Mouse (Mus musculus): ENCODE measurements around the gene Zfp462.

Zfp462 gene

DNA sequence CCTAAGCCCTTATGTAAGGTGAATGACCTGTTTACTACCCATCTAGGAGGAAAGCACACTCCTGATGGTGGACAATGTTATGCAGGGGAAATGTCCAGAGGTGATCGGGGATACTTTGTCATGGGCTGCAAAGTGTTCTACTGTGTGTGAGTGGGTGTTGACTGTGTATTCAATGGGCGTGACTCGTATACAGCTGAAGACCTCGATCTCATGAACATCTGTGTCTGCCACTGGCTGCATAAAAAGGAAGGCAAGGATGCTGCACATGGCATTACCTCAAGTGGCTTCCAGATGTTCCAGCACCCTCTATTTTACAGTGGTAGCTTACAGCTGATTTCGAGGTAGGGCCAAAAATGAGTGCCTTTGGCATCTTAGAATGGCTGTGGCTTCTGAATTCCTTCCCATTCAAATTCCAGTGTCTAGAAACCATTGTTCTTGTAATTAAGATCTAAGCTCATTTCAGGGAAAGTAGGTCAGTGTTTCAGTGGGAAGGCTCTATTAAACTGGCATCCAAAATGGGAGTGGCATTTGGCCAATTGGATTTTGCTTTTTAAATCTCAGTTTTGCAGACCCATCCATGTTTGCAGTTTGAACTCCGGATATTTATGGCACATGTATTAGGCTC, 96.4 kb downstream of the Zfp462 start:
- in situ Hi-C loops (cut with MboI, MseI) = no loop called here

DNA sequence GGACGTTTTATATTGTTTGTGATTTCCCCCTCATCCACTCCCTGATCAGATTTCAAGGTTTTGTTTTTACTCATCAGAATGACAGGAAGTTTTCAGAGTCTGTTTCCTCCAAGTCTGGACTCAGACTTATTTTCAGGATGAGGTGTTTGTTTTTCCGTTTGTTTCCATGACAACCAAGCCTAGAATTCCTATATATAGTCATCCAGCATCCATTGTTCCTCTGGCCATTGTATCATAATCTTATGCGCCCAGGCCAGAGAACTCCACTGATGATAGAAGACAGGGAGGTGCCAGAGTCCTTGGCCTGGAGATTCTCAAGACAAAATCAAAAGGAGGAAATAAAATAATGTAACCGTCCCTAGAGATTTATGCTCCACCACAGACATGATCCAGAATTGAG, 97.7 kb downstream of the Zfp462 start:
- in situ Hi-C loops (cut with MboI, MseI) = no loop called here

- in situ Hi-C loops (cut with MboI, MseI) = no loop called here
Observed at GRCm38 (mm10) chr4:55047266-55047665, 102.4 kb downstream of the Zfp462 start.

DNA sequence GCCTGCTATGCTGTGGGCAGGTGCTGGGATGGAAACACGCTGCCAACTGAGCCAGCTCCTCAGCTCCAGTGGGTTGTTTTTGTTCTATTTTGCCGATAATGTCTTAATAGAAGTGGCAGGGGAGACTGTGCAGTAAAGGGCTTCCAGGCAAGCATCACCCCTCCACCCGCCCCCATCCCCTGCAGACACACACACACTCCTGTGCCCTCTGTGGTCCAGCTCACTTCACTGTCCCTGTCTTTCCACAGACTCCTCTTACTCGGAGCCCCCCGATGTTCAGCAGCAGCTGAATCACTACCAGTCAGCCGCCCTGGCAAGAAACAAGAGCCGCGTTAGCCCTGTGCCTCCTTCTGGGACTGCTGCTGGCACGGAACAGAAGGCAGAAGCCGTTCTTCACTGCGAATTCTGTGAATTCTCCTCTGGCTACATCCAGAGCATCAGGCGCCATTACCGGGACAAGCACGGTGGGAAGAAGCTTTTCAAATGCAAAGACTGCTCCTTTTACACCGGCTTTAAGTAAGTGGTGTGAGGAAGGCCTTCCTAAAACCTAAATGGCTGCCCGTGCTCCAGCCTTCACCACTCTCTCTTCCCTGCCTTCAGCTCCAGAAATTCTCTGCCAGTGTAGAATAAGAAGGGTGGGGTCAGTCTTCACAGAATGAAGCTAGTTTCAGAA, 105.2 kb downstream of the Zfp462 start:
- in situ Hi-C loops (cut with MboI, MseI) = no loop called here

DNA sequence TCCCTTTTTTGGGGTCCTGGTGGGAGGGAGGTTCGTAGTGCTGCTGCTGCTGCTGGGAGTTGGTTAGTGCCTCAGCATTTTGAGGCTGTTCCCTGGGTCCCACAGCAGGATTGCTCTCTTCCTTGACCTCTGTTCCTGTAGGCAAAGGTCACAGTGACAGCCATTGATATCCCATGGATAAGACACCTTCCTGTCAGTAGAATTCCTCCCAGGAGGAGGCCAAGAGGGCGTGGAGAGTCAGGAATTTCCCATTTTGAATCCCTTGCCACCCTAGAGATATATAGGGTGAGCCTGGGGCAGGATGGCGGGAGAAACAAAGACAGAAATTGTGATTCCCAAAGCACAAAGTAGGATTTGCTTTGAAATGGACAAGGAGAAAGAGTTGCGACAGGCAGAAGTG, 106.5 kb downstream of the Zfp462 start:
- in situ Hi-C loops (cut with MboI, MseI) = no loop called here

- in situ Hi-C loops (cut with MboI, MseI) = no loop called here
Observed at GRCm38 (mm10) chr4:55052686-55053085, 107.8 kb downstream of the Zfp462 start.

DNA sequence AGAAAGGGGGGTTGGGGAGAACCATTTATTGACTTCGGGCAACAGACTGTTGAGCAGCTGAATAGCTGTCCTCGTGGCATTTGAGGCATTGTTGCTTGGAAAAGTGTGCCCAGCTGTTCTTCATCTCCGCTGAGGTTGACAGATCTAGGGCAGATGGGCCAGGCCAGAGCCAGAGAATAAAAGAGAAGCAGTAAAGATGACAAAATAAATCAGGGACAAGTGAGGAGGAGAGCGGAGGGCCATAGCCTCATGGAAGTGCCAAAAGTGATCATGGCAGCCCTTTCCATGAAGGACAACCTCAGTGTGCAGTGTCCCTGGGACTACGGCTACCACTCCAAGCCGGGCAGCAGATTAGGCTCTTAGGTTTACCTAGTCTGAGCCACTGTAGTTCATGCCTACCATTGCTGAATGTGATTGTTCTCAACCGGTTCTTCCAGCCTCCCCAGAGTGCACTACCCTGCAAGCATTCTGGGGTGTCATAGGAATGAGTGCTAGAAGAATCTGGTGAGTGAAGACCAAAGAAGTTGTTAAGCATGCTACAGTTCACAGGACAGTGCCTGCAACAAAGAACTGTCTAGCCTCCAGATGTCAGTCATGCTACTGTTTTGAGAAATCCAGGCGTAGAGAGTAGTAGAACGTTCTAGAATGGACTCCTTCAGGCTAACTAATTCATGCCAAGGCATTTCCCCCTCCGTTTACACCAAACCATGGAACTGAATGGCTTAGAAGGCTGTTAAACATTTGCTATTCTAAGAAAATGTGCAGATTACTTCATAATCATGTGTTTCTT, 113.0 kb downstream of the Zfp462 start:
- in situ Hi-C loops (cut with MboI, MseI) = no loop called here

DNA sequence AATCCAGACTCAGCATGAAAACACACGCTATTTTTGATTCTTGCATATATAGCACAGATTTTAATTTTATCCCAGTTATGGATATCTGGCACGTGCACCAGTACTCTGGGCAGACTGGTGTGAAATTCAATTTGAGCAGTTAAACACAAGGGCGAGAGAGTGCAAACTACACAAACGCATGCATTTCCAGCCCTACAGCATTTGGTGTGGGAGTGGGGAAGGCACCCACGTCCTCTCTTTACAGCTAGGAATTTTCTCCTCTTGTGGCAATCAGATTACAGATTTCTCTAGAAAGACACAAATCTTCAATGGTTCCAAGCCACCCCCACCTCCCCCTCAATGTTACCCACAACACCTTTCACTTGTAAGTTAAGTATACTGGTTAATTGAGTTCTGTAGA, 114.1 kb downstream of the Zfp462 start:
- in situ Hi-C loops (cut with MboI, MseI) = no loop called here

GRCm38 (mm10) chr4:55066341-55067170, 121.7 kb downstream of the Zfp462 start:
- in situ Hi-C loops (cut with MboI, MseI) = no loop called here

GRCm38 (mm10) chr4:55071535-55071934, 126.7 kb downstream of the Zfp462 start:
- in situ Hi-C loops (cut with MboI, MseI) = no loop called here

GRCm38 (mm10) chr4:55077133-55077889, 132.5 kb downstream of the Zfp462 start:
- in situ Hi-C loops (cut with MboI, MseI) = no loop called here

DNA sequence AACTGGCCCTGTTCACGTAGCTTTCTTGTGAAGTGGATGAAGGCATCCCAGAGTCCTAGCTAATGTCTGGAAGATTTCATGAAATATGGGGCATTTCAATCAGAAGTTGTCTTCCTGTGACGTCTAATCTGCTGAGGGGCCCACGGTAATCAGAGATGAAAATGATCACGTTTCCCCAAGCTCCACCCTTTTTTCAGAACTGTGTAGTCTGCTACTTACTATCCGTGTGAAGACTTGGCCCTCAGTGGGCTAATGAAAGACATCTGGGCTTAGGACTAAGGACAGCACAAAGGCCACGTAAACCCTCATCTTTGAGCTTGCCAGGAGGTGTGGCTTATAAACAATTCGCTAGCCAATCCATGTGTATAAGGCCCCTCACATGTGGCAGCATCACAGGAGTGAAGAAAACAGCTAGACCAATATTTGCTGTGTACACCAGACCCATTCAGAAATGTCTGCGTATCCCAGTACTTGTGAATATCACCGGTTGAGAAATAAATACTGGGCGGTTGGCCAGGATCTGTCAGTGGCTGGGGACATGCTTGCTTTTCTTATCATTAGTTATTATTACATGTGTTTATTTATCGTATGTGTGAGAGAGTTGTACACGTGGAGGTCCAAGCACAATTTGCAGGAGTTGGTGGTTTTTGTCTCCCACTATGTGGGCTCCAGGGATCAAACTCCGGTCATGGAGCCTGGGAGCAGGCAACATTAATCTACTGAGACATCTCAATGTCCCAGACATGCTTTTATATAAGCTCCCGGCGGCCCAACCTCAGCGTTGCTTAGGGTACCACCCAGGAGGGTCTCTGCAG, 133.3 kb downstream of the Zfp462 start:
- in situ Hi-C loops (cut with MboI, MseI) = no loop called here

GRCm38 (mm10) chr4:55079056-55079455, 134.2 kb downstream of the Zfp462 start:
- in situ Hi-C loops (cut with MboI, MseI) = no loop called here

- in situ Hi-C loops (cut with MboI, MseI) = no loop called here
Observed at GRCm38 (mm10) chr4:55084080-55084688, 139.3 kb downstream of the Zfp462 start.

DNA sequence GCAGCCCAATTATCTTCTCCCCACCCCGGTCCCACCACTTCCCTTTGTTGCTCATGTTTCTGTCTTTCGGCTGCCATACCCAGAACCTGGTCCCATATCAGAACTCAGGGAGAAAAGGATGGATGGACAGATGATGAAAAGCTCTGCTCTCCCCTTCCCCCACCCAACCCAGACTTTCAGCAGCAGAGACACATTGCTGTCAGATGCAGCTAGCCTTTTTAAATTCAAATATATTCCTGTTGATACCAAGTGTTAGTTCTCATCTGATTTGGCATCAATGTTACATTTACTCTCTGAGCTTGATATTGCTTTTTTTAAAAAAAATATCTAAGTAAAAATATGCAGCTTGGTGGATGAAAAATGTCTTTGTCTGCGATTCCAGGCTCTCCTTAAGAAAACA, 143.3 kb downstream of the Zfp462 start:
- in situ Hi-C loops (cut with MboI, MseI) = no loop called here

DNA sequence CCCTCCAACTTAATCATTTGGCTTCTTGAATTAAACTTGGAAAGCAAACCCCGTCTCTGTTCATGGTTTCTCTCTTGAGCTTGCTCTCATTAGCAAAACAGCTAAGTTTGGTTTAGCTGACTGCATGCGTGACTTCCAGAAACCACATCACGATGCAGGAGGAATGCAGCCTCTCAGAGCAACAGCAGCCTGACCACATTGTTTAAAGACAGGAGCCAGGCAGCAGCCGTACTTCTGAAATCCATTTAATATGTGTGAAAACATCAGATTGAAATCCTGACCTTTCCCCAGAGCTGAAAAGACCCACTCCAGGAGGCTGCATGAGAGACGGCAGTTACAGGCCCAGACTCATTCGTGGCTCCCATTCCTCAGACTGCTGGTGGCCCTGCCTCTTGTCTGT, 144.1 kb downstream of the Zfp462 start:
- in situ Hi-C loops (cut with MboI, MseI) = no loop called here

DNA sequence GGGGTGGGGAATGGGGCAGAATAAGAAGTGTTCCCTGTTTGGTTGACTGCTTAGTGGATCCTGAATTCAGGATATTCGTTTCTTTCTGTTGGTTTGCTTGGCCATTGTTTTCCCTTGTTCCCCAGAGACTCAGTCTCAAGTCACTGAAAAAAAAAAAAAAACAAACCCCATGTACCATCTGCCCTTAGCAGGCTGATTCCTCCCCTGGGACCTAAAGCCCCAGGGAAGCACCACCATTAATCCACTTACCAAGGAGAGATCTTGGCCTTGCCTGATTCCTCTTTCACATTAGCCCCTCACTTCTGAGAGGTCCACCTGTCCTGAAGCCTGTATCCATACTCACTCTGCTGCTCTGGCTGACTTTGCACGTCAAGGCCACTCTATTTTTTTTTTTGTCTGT, 152.3 kb downstream of the Zfp462 start:
- in situ Hi-C loops (cut with MboI, MseI) = no loop called here

DNA sequence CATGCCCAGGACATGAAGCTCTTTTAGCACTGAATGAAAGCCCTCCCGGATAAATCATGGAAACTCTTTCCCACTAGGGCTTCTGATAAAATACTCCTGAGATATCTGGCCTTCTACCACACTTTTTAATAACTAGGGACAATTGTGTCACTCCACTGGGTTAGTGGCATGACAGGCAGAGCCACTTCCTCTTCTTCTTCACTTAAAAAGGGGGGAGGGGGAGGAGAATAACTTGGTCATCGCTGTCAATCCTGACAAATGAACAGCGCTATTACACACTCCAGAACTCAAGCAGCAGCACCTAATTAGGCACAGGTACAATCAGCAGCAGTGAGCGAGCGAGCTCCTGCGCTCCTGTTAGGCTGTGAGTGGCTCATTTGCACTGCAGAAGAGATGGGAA, 153.5 kb downstream of the Zfp462 start:
- in situ Hi-C loops (cut with MboI, MseI) = no loop called here

- in situ Hi-C loops (cut with MboI, MseI) = no loop called here
Observed at GRCm38 (mm10) chr4:55100851-55101250, 156.0 kb downstream of the Zfp462 start.

GRCm38 (mm10) chr4:55101601-55102000, 156.8 kb downstream of the Zfp462 start:
- in situ Hi-C loops (cut with MboI, MseI) = no loop called here

Measured in regulatory T cell (primary cell).